In genomic region chr10:41529972-41530371, GRCm38 (mm10) we compare ENCODE assay signal across 23 mouse cellular contexts. TPM values are rescaled to one million over a fixed set of nuclear protein-coding genes. Genes with fewer than 3 reads are reported as not detected.
A peak's percentile ranks its signal among the peaks of the same experiment; 100 is the strongest.
DNase-seq lines count a peak whose midpoint lies in the region; ATAC-seq lines count a peak whose summit lies in the region.
"Had no signal": no experiment of that assay in that cellular context is flagged by ENCODE, and none has a peak within 500 bp of the region (broad histone marks: within the 10 kb centered on the region; RNA-seq: fewer than 3 reads in every experiment).

No protein-coding gene starts in this region.

- H3K9ac ChIP-seq in forebrain, embryonic 15.5 days (replicated peaks): no peak overlapping the region
- H3K9ac ChIP-seq: embryonic facial prominence, embryonic 12.5 days; liver, embryonic 13.5 days had no signal

- H3K4me2 ChIP-seq in forebrain, embryonic 15.5 days (replicated peaks): no peak overlapping the region
- H3K4me2 ChIP-seq: embryonic facial prominence, embryonic 12.5 days; liver, embryonic 13.5 days had no signal

- no peaks in the 10 kb centered on the region for H3K27me3 ChIP-seq in splenic B cell, adult 2 months (ENCODE audit: control insufficient read depth, insufficient read depth, low read length, poor library complexity, severe bottlenecking)
- no peaks in the 10 kb centered on the region for H3K27me3 ChIP-seq in forebrain, embryonic 15.5 days
- H3K27me3 ChIP-seq: embryonic facial prominence, embryonic 12.5 days; liver, embryonic 13.5 days had no signal

- no peak overlapping the region for H3K27ac ChIP-seq in forebrain, embryonic 15.5 days (replicated peaks)
- H3K27ac ChIP-seq: embryonic facial prominence, embryonic 12.5 days; heart, embryonic 10.5 days; hindbrain, embryonic 10.5 days; kidney, postnatal 0 days; left cerebral cortex, adult 2 months; liver, embryonic 13.5 days had no signal

- H3K4me1 ChIP-seq in forebrain, embryonic 15.5 days: no peaks in the 10 kb centered on the region
- H3K4me1 ChIP-seq: embryonic facial prominence, embryonic 12.5 days; heart, embryonic 10.5 days; hindbrain, embryonic 10.5 days had no signal

- H3K36me3 ChIP-seq in splenic B cell, adult 2 months (ENCODE audit: control insufficient read depth, insufficient read depth, low read length, poor library complexity, severe bottlenecking): peaks cover 11% of the 10 kb centered on the region
- peaks cover 58% of the 10 kb centered on the region for H3K36me3 ChIP-seq in forebrain, embryonic 15.5 days

- H3K4me3 ChIP-seq in forebrain, embryonic 15.5 days: no peak overlapping the region
- H3K4me3 ChIP-seq: embryonic facial prominence, embryonic 12.5 days; heart, embryonic 10.5 days; hindbrain, embryonic 10.5 days; left cerebral cortex, adult 2 months; liver, embryonic 13.5 days had no signal

- DNase-seq in spleen, postnatal 36 days (ENCODE audit: low spot score in 2 of 2): peak; percentile 13 to 24
- no peak for DNase-seq in spleen, postnatal 10 days (ENCODE audit: low spot score in 2 of 2)
- peak; percentile 46 for DNase-seq in splenic B cell, adult 2 months (ENCODE audit: low read depth, low spot score)
- DNase-seq in cerebellum, adult 11-12 months: no peak
- no peak for DNase-seq in right cerebral cortex, postnatal 4 days
- DNase-seq: adrenal gland, adult 2 months; cerebellum, adult 18-20 months; cerebellum, postnatal 14 days; liver, embryonic 13.5 days; lung, adult 2 months; lung, postnatal 14 days; right cerebral cortex, postnatal 14 days had no signal

- 89% methylated on average over 5 of the region's 5 CpGs for WGBS in forebrain, embryonic 15.5 days

- peak; percentile 81 for ATAC-seq in activated CD4-positive, CD25-positive, alpha-beta regulatory T cell, adult 4 months
- peak; percentile 86 for ATAC-seq in inflammation-experienced regulatory T-cells, adult 6 months
- no peak for ATAC-seq in forebrain, embryonic 15.5 days (replicated peaks)
- ATAC-seq: hindbrain, embryonic 16.5 days; intestine, postnatal 0 days; midbrain, embryonic 16.5 days had no signal

- H3K9me3 ChIP-seq in forebrain, embryonic 15.5 days: no peaks in the 10 kb centered on the region
- H3K9me3 ChIP-seq: embryonic facial prominence, embryonic 12.5 days; heart, embryonic 10.5 days; hindbrain, embryonic 10.5 days; liver, embryonic 13.5 days had no signal

RNA-seq across cellular contexts. Expression of gene Cd164, which starts 10.8 kb away (rescaled TPM):
- 100 to 1,000 TPM; 202 to 222 TPM for polyA plus RNA-seq in activated CD4-positive, CD25-positive, alpha-beta regulatory T cell, adult 4 months (2017; shearing (Covaris generic))
- polyA plus RNA-seq in inflammation-experienced regulatory T-cells, adult 6 months (2017; shearing (Covaris generic)): 100 to 1,000 TPM; 202 to 255 (median 243) TPM
- 64.6 and 69.0 TPM in 2 replicates for polyA plus RNA-seq in forebrain, embryonic 15.5 days (2015; fragmentation: Nextera tagmentation; extraction: Ambion mirVana)

RNA-seq across cellular contexts. Expression of gene Ppil6, which starts 39.7 kb away (rescaled TPM):
- under 1 TPM in 1 of 2 experiments, not detected in 1; 0.89 TPM for polyA plus RNA-seq in activated CD4-positive, CD25-positive, alpha-beta regulatory T cell, adult 4 months (2017; shearing (Covaris generic))
- polyA plus RNA-seq in inflammation-experienced regulatory T-cells, adult 6 months (2017; shearing (Covaris generic)): not detected
- 1.5 and 3.3 TPM in 2 replicates for polyA plus RNA-seq in forebrain, embryonic 15.5 days (2015; fragmentation: Nextera tagmentation; extraction: Ambion mirVana)
- polyA plus RNA-seq: liver, embryonic 13.5 days had no signal

RNA-seq across cellular contexts. Expression of gene Smpd2, which starts 39.8 kb away (rescaled TPM):
- 10 to 100 TPM; 23.2 to 25.9 TPM for polyA plus RNA-seq in activated CD4-positive, CD25-positive, alpha-beta regulatory T cell, adult 4 months (2017; shearing (Covaris generic))
- polyA plus RNA-seq in inflammation-experienced regulatory T-cells, adult 6 months (2017; shearing (Covaris generic)): 10 to 100 TPM; 19.3 to 29.5 (median 27.7) TPM
- 36.6 and 38.2 TPM in 2 replicates for polyA plus RNA-seq in forebrain, embryonic 15.5 days (2015; fragmentation: Nextera tagmentation; extraction: Ambion mirVana)

RNA-seq across cellular contexts. Expression of gene Mical1, which starts 53.9 kb away (rescaled TPM):
- polyA plus RNA-seq in activated CD4-positive, CD25-positive, alpha-beta regulatory T cell, adult 4 months (2017; shearing (Covaris generic)): 10 to 100 TPM; 67.8 to 99.6 TPM
- 100 to 1,000 TPM in 2 of 3 experiments, 10 to 100 TPM in 1; 84.9 to 115 (median 101) TPM for polyA plus RNA-seq in inflammation-experienced regulatory T-cells, adult 6 months (2017; shearing (Covaris generic))
- 39.9 and 42.0 TPM in 2 replicates for polyA plus RNA-seq in forebrain, embryonic 15.5 days (2015; fragmentation: Nextera tagmentation; extraction: Ambion mirVana)

Comparison
In these comparisons a context has a peak if more than half of its experiments do, and no peak if none do; other contexts are left out.
1. DNase-seq: peak in spleen, postnatal 36 days (2 of 2) and splenic B cell, adult 2 months (single experiment); none in spleen, postnatal 10 days (0 of 2), cerebellum, adult 11-12 months (single experiment) and right cerebral cortex, postnatal 4 days (single experiment).